Mouse (Mus musculus): ENCODE data around the gene Csnka2ip. TPM values are rescaled to one million over a fixed set of nuclear protein-coding genes. Genes with fewer than 3 reads are reported as not detected.

Csnka2ip gene
- total RNA-seq, 2 experiments from 2014 or later = 0.48 to 0.68 TPM

Other genes starting within 250 kb of the Csnka2ip start
- 10 to 100 TPM; 20.5 to 23.3 TPM for gene 4930453N24Rik, start 168.8 kb upstream of the Csnka2ip start, total RNA-seq (2021)
- gene Zfp654, start 249.2 kb upstream of the Csnka2ip start, total RNA-seq (2021) = 10 to 100 TPM; 13.6 to 15.7 TPM
- 10 to 100 TPM; 76.0 to 87.3 TPM for gene Cggbp1, start 249.6 kb upstream of the Csnka2ip start, total RNA-seq (2021)

Data from left cerebral cortex, postnatal 4 days (tissue).